Mouse (Mus musculus) lung, postnatal 0 days (tissue): ENCODE measurements around the gene Slc16a3.

Experiments
- CTCF ChIP-seq: IDR thresholded peaks from 2 replicates; pipeline ENCODE4 v1.5.1; 2016; ENCODE audit warnings: antibody characterized with exemption, mild to moderate bottlenecking
- EP300 ChIP-seq: IDR thresholded peaks from 2 replicates; pipeline ENCODE4 v1.6.1; 2016; ENCODE audit warnings: antibody characterized with exemption, mild to moderate bottlenecking, control low read depth

DNA sequence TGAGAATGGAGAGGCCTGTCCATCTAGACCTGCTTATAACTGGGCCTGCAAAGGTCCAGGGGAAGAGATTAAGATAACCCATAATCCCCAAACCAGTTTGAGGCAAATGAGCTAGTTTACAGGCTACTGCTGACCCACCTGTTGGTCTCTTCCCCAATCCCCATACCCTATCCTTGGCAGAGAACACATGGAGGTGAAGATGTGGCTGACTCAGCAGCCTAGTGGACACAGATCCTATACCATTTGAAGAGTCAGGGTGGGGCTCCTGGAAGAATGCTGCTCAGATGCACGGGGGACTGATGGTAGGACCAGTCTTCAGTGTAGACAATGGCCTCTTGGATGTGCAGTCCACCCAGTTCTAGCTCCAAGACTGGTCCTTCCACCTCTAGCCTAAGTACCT is 12.0 kb downstream of the Slc16a3 start:
- TF ChIP-seq CTCF (no peak), EP300 (no peak)
